Mouse (Mus musculus): ENCODE measurements around the gene Ranbp2. TPM values are rescaled to one million over a fixed set of nuclear protein-coding genes. Genes with fewer than 3 reads are reported as not detected.

The Ranbp2 gene
- 27.0 and 28.2 TPM in 2 replicates for polyA plus RNA-seq (2016; fragmentation: Nextera tagmentation; extraction: Ambion mirVana)

DNA sequence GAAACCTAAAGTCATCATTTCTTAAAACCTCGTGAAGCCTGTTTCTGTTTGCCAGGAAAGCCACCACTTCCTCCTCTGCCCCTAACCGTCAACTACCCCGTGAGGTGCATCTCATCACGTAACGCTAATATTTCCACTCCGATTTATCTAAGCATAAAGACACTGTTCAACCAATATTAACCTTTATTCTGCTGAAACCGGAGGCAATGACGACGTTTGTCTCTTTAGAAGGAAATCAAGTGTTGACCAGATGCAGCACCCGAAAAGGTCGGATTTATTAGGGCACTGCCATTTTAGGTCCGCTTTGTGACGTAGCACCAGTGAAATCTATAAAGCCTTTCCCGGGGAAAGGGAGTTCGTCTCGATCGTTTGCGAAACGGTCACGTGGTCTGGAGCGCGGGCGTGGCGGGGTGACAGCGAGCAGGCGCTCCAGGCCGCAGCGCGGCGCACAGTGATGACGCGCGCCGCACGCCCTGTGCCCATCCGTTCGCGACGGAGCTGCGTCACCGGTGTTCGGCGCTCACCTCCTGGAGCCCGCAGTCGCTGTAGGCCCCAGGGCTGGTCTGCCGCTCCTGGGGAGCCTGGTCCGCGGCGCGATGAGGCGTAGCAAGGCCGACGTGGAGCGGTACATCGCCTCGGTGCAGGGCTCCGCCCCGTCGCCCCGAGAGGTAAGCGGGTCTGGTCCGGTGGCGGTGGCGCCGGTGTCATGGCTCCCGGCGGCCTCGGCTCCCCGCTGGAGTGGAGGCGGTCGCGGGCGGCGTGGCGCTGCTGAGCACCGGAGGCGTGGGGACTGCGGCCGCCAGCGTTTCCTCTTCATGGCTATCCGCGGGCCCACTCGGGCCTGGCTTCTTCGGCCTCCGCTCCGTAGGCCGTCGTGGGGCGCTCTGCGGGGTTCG, at the start of gene Ranbp2:
Gene Ranbp2 (plus strand): TSS at position 537 of the 896 bp plus-strand sequence.
- Histone ChIP-seq H3K27me3 (replicated peaks; ENCODE audit: low read depth, poor library complexity, severe bottlenecking) (no peaks in the 10 kb centered on the region), H3K36me3 (replicated peaks) (no peaks in the 10 kb centered on the region), H3K4me1 (peaks cover 11% of the 10 kb centered on the region), H3K27ac (replicated peaks) (peak within 1 kb of the TSS; percentile 95), H3K9me3 (no peaks in the 10 kb centered on the region), H3K4me3 (peak within 1 kb of the TSS; percentile 99)
- DNase-seq (ENCODE audit: low spot score): peak; percentile 98
- under 1% methylated on average over 91 of the region's 91 CpGs for WGBS

DNA sequence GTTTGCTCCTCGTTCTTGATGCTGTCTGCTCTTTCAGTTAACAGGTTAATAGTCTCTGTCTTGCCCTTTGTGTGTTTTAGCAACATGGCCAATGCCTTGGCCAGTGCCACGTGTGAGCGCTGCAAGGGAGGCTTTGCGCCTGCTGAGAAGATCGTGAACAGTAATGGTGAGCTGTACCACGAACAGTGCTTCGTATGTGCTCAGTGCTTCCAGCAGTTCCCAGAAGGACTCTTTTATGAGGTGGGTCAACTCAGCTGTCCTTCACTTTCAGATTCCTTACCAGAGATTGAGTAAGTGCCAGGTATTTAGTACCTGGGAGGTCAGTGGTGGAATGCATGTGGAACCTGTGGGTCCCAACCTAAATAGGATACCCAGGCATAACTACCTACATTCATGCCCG, 47.8 kb upstream of the Ranbp2 start:
- peaks cover 31% of the 10 kb centered on the region for H3K36me3 ChIP-seq (replicated peaks)
- 94% methylated on average over 8 of the region's 8 CpGs for WGBS
- peaks cover 4% of the 10 kb centered on the region; the same call in 1 of the 2 replicates for H3K4me1 ChIP-seq
- no peak overlapping the region for H3K4me3 ChIP-seq
- H3K27me3 ChIP-seq (replicated peaks; ENCODE audit: low read depth, poor library complexity, severe bottlenecking): no peaks in the 10 kb centered on the region
- no peak for DNase-seq (ENCODE audit: low spot score)
- H3K9me3 ChIP-seq: no peaks in the 10 kb centered on the region
- H3K27ac ChIP-seq (replicated peaks): no peak overlapping the region

DNA sequence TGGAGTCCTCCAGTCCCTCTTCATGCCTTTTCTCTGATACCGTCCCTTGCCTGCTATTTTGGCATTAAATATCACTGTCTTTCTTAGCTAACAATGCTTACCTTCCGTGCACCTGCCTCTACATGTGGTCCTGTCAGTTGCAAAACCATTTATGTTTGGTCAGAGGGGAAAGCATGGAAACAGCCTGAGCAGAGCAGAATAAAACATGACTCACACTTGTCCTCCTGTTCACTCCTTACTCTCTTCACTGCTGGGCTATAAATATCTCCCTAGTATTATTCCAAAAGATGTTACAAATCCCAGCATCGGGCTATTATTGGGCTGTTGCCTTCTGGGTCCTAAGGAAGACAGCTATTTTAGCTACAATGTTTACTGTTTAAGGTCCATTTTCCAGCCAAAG, 44.9 kb upstream of the Ranbp2 start:
- Histone ChIP-seq H3K4me1 (no peaks in the 10 kb centered on the region), H3K36me3 (replicated peaks) (peaks cover 42% of the 10 kb centered on the region), H3K27ac (replicated peaks) (no peak overlapping the region), H3K4me3 (no peak overlapping the region), H3K9me3 (no peaks in the 10 kb centered on the region), H3K27me3 (replicated peaks; ENCODE audit: low read depth, poor library complexity, severe bottlenecking) (no peaks in the 10 kb centered on the region)
- WGBS: 90% methylated on average over 3 of the region's 3 CpGs
- DNase-seq (ENCODE audit: low spot score): no peak

DNA sequence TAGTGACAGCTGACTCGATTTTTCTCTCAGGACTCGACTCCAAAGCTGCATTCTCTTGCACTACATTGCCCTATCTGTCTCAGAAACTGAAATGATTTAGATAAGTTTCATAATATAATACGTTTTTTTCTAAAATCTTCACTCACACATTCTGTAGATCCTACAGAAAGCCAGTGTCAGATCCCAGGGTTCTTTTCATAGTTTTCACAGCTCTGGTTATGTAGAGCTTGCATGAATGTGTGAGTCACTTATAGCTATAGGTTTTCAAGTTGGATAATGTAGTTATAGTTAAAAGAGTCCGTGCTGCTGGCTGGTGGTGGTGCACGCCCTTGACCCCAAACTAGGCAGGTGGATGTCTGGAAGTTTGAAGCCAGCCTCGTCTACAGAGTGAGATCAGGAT, 42.1 kb upstream of the Ranbp2 start:
- peaks cover 54% of the 10 kb centered on the region for H3K36me3 ChIP-seq (replicated peaks)
- DNase-seq (ENCODE audit: low spot score): no peak
- no peaks in the 10 kb centered on the region for H3K9me3 ChIP-seq
- H3K4me3 ChIP-seq: no peak overlapping the region
- WGBS: 89% methylated on average over 6 of the region's 6 CpGs
- no peaks in the 10 kb centered on the region for H3K4me1 ChIP-seq
- no peak overlapping the region for H3K27ac ChIP-seq (replicated peaks)
- H3K27me3 ChIP-seq (replicated peaks; ENCODE audit: low read depth, poor library complexity, severe bottlenecking): no peaks in the 10 kb centered on the region

DNA sequence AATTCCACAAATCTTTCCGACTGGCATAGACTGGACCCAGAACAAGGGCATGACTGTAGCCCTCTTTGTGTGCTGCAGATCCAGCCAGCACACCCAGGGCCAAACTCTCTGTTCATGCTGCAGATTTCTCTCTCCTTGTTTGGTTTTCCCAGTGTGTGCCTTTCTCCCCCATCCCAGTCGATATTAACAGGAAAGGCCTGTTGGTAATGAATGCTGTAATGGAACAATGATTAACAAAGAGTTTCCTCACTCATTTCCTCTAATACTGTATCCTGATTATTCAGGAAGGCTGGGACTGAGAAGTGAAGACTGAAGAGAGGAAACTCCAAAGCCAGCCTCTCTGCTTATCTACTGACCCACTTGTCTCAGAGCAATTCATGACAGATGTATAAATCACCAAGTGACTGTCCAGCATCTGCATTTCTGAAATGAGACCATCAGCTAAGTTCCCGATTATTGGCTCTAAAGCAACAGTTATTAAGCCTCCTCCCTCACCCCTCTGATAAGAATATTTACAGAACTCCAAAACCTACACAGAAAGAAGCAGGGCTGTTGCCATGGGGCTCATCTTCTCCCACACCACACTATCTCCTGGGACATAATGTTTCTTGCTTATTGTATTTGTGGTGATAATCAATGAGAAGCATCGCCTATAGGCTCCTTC, 41.3 kb upstream of the Ranbp2 start:
- whole genome bisulfite sequencing: 90% methylated on average over 4 of the region's 4 CpGs
- H3K27me3 ChIP-seq (replicated peaks; ENCODE audit: low read depth, poor library complexity, severe bottlenecking): no peaks in the 10 kb centered on the region
- DNase-seq (ENCODE audit: low spot score): no peak

DNA sequence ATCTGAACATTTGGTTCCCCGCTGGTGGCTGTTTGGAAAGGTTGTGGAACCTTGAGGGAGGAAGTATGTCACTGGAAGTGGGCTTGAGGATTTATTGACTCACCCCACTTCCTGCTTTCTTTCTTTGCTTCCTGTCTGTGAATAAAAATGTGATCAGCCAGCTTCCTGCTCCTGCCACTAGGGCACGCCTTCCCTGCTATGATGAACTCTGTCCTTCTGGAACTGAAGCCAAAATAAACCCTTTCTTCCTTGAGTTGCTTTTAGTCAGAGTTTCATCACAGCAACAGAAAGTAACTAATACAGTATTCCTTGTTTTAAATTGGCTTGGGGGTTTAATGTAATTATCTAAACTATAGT, 40.8 kb upstream of the Ranbp2 start:
- peaks cover 62% of the 10 kb centered on the region for H3K36me3 ChIP-seq (replicated peaks)
- H3K27me3 ChIP-seq (replicated peaks; ENCODE audit: low read depth, poor library complexity, severe bottlenecking): no peaks in the 10 kb centered on the region
- WGBS: 91% methylated on average over 2 of the region's 2 CpGs
- H3K4me1 ChIP-seq: no peaks in the 10 kb centered on the region
- no peak overlapping the region for H3K4me3 ChIP-seq
- no peaks in the 10 kb centered on the region for H3K9me3 ChIP-seq
- no peak for DNase-seq (ENCODE audit: low spot score)
- H3K27ac ChIP-seq (replicated peaks): no peak overlapping the region

More for the DNA sequence above, 41.3 kb upstream of the Ranbp2 start:
- Histone ChIP-seq H3K9me3 (no peaks in the 10 kb centered on the region), H3K4me1 (no peaks in the 10 kb centered on the region), H3K27ac (replicated peaks) (no peak overlapping the region), H3K36me3 (replicated peaks) (peaks cover 62% of the 10 kb centered on the region), H3K4me3 (no peak overlapping the region)

DNA sequence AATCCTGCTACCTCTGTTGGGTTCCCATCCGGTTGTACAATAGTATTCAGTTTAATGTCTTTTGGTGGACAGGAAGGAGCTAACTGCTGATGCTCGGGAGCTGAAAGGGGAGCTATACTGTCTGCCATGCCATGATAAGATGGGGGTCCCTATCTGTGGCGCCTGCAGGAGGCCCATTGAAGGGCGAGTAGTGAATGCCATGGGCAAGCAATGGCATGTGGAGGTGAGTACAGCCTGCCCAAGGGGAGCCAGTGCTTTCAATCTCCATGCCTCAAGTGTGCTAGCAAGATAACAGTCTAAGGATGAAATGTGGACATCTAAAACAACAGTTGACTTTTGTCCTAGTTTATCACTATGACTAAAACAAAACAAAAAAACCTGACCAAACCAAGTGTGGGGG, 34.4 kb upstream of the Ranbp2 start:
- no peaks in the 10 kb centered on the region for H3K9me3 ChIP-seq
- no peak overlapping the region for H3K4me3 ChIP-seq
- DNase-seq (ENCODE audit: low spot score): no peak
- H3K27ac ChIP-seq (replicated peaks): no peak overlapping the region
- WGBS: 88% methylated on average over 4 of the region's 4 CpGs
- H3K4me1 ChIP-seq: no peaks in the 10 kb centered on the region
- H3K36me3 ChIP-seq (replicated peaks): peaks cover 95% of the 10 kb centered on the region
- H3K27me3 ChIP-seq (replicated peaks; ENCODE audit: low read depth, poor library complexity, severe bottlenecking): no peaks in the 10 kb centered on the region

DNA sequence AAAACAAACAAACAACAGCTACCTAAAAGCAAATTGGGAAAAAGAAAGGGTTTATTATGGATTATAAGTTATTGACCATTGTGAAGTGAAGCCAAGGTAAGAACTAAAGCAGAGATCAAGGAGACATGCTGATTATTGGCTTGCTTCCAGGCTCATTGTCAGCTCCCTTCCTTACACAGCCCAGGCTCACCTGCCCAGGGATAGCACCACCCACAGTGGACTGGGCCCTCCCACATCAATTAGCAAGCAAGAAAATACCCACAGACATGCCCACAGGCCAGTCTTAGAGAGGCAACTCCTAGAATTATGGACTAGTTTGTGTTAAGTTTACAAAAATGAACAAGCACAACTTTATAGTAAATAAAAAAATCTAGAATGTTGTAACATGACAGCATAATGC, 33.9 kb upstream of the Ranbp2 start:
- Histone ChIP-seq H3K4me1 (no peaks in the 10 kb centered on the region), H3K9me3 (no peaks in the 10 kb centered on the region), H3K36me3 (replicated peaks) (peaks cover 94% of the 10 kb centered on the region), H3K4me3 (no peak overlapping the region), H3K27ac (replicated peaks) (no peak overlapping the region), H3K27me3 (replicated peaks; ENCODE audit: low read depth, poor library complexity, severe bottlenecking) (no peaks in the 10 kb centered on the region)
- DNase-seq (ENCODE audit: low spot score): no peak

DNA sequence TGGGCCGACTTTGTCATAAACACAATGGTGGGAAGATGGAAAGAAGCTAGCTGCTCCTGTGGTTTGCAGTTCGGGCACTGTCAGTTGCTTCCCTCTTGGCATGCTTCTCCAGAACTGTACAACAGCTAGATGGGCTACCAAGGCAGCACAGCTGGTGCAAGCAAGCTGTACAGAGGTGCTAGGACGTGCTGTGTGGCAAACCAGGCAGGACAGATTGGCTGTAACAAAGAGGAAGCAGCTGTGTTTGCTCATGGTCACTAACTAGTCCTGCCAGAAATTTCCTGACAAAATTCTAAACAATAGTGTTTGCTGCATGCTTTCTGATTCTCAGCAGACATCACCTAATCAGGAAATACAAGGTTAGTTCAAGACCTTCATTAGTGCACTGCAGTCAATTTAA, 30.0 kb upstream of the Ranbp2 start:
- Histone ChIP-seq H3K27me3 (replicated peaks; ENCODE audit: low read depth, poor library complexity, severe bottlenecking) (no peaks in the 10 kb centered on the region), H3K4me3 (no peak overlapping the region), H3K9me3 (no peaks in the 10 kb centered on the region), H3K4me1 (no peaks in the 10 kb centered on the region), H3K27ac (replicated peaks) (no peak overlapping the region), H3K36me3 (replicated peaks) (peaks cover 87% of the 10 kb centered on the region)
- no peak for DNase-seq (ENCODE audit: low spot score)
- 93% methylated on average over 3 of the region's 3 CpGs for WGBS

DNA sequence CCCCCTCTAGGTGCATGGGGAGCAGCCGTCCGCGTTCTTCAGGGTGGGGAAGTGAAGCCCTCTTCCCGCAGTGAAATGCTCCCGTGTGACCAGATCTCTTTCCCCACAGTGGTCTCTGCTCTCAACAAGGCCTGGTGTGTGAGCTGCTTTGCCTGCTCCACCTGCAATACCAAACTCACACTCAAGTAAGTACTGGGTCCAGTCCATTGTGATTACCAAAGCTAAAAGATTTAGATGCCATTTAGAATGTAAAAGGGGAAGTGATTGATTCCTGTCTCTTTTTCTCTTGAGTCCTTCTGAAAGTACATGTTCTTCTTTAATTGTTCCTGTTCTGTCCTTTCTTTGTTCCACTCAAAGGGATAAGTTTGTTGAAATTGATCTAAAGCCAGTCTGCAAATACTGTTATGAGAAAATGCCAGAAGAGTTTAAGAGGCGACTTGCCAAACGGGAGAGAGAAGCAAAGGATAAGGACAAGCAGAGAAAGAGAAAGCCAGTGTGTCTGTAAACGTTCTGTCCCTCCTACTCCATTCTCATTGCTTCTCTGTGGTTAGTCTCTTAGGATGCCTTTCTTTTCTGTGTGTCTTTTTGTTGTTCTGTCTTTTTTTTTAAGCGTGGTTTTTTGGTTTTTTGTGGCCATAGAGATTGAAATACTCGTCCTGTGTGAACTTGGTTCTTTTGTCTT, 28.3 kb upstream of the Ranbp2 start:
- Histone ChIP-seq H3K27me3 (replicated peaks; ENCODE audit: low read depth, poor library complexity, severe bottlenecking) (no peaks in the 10 kb centered on the region), H3K4me1 (no peaks in the 10 kb centered on the region), H3K36me3 (replicated peaks) (peaks cover 82% of the 10 kb centered on the region), H3K9me3 (no peaks in the 10 kb centered on the region), H3K4me3 (no peak overlapping the region), H3K27ac (replicated peaks) (no peak overlapping the region)
- 87% methylated on average over 10 of the region's 10 CpGs for WGBS
- no peak for DNase-seq (ENCODE audit: low spot score)

DNA sequence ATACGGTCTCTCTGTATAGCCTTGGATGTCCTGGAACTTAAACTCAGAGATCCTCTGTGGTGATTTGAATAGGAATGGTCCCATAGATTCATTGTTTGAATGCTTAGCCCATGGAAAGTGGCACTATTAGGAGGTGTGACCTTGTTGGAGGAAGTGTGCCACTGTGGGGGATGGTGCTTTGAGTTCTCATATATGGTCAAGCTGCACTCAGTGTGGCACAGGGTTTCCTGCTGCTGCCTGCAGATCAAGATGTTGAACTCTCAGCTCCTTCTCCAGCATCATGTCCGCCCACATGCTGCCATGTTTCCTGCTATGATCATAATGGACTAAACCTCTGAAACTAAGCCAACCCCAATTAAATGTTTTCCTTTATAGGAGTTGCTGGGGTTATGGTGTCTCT, 18.8 kb upstream of the Ranbp2 start:
- DNase-seq (ENCODE audit: low spot score): no peak
- H3K4me3 ChIP-seq: no peak overlapping the region
- WGBS: 91% methylated on average over 2 of the region's 2 CpGs
- H3K27me3 ChIP-seq (replicated peaks; ENCODE audit: low read depth, poor library complexity, severe bottlenecking): no peaks in the 10 kb centered on the region
- H3K27ac ChIP-seq (replicated peaks): no peak overlapping the region
- no peaks in the 10 kb centered on the region for H3K9me3 ChIP-seq
- H3K4me1 ChIP-seq: no peaks in the 10 kb centered on the region
- peaks cover 22% of the 10 kb centered on the region for H3K36me3 ChIP-seq (replicated peaks)

DNA sequence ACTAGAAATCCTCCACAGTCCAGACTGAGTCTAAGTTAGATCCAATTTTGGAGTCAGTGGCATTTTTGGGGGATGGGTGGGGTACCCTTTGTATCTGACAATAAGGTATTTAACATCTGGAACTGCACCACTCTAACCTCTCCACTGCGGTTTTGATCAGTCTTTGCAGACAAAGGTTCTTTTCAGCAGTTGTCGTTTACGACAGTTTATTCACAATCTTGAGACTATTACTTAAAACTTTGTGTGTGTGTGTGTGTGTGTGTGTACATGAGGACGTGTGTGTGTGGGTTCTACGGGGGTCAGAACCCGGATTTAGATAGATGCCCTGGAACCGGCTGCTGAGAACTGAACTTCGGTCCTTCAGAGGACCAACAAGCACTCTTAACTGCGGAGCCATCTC, 870 bp upstream of the Ranbp2 start:
- H3K27me3 ChIP-seq (replicated peaks; ENCODE audit: low read depth, poor library complexity, severe bottlenecking): no peaks in the 10 kb centered on the region
- no peak for DNase-seq (ENCODE audit: low spot score)
- H3K9me3 ChIP-seq: no peaks in the 10 kb centered on the region
- peak overlapping the region; percentile 99 for H3K4me3 ChIP-seq
- peaks cover 11% of the 10 kb centered on the region for H3K4me1 ChIP-seq
- peak overlapping the region; percentile 95 for H3K27ac ChIP-seq (replicated peaks)
- no peaks in the 10 kb centered on the region for H3K36me3 ChIP-seq (replicated peaks)
- WGBS: 22% methylated on average over 9 of the region's 9 CpGs

All from embryonic facial prominence, embryonic 10.5 days (tissue).